In genomic region chr11:32324609-32325008, GRCm38 (mm10) we compare ENCODE assay signal across 8 mouse cellular contexts. TPM values are rescaled to one million over a fixed set of nuclear protein-coding genes. Genes with fewer than 3 reads are reported as not detected.
DNase-seq lines count a peak whose midpoint lies in the region; ATAC-seq lines count a peak whose summit lies in the region.

No protein-coding gene starts in this region.

- DNase-seq in R1 (ENCODE audit: low read depth, low spot score): peak; percentile 84
- DNase-seq in cerebellum, postnatal 25 days: peak; percentile 90 to 93
- DNase-seq in frontal cortex, postnatal 36 days (ENCODE audit: low spot score in 2 of 2): peak; percentile 84 to 91
- DNase-seq in left cerebral cortex, adult 11 months (ENCODE audit: low spot score): peak; percentile 67
- DNase-seq in lung, postnatal 4 days: peak; percentile 83 to 87
- peak; percentile 91 for DNase-seq in retina, postnatal 1 day
- peak; percentile 56 to 90 for DNase-seq in urinary bladder, adult 18-20 months (ENCODE audit: low spot score in 2 of 2)

- WGBS in hindbrain, embryonic 15.5 days: 8% methylated on average over 15 of the region's 15 CpGs

- no peak overlapping the region for H3K9ac ChIP-seq in hindbrain, embryonic 15.5 days

- H3K9me3 ChIP-seq in hindbrain, embryonic 15.5 days: no peaks in the 10 kb centered on the region

- H3K27ac ChIP-seq in hindbrain, embryonic 15.5 days (replicated peaks): no peak overlapping the region

- no peak overlapping the region for H3K4me3 ChIP-seq in hindbrain, embryonic 15.5 days

- no peaks in the 10 kb centered on the region for H3K36me3 ChIP-seq in hindbrain, embryonic 15.5 days

- peak; percentile 79; the same call in 1 of the 2 replicates for ATAC-seq in hindbrain, embryonic 15.5 days (ENCODE audit: low FRiP score, low read depth)

- no peaks in the 10 kb centered on the region for H3K27me3 ChIP-seq in hindbrain, embryonic 15.5 days

- 0 out of 2 replicates have a peak, but pooled peaks cover 5% of the 10 kb centered on the region for H3K4me1 ChIP-seq in hindbrain, embryonic 15.5 days (replicated peaks)

- peak overlapping the region; percentile 40; the same call in 1 of the 2 replicates for H3K4me2 ChIP-seq in hindbrain, embryonic 15.5 days

RNA-seq across cellular contexts. Expression of gene Sh3pxd2b, which starts 23.0 kb away (rescaled TPM):
- 20.8 and 21.1 TPM in 2 replicates for polyA plus RNA-seq in hindbrain, embryonic 15.5 days (2015; fragmentation: Nextera tagmentation; extraction: Ambion mirVana)

RNA-seq across cellular contexts. Expression of gene Hbq1a, which starts 24.7 kb away (rescaled TPM):
- polyA plus RNA-seq in hindbrain, embryonic 15.5 days (2015; fragmentation: Nextera tagmentation; extraction: Ambion mirVana): 0.83 and 2.3 TPM in 2 replicates

RNA-seq across cellular contexts. Expression of gene Hba-a2, which starts 28.3 kb away (rescaled TPM):
- 6,860 and 8,722 TPM in 2 replicates for polyA plus RNA-seq in hindbrain, embryonic 15.5 days (2015; fragmentation: Nextera tagmentation; extraction: Ambion mirVana)

RNA-seq across cellular contexts. Expression of gene Hbq1b, which starts 37.8 kb away (rescaled TPM):
- polyA plus RNA-seq in hindbrain, embryonic 15.5 days (2015; fragmentation: Nextera tagmentation; extraction: Ambion mirVana): 0.51 and 0.95 TPM in 2 replicates

RNA-seq across cellular contexts. Expression of gene Hba-a1, which starts 41.3 kb away (rescaled TPM):
- polyA plus RNA-seq in hindbrain, embryonic 15.5 days (2015; fragmentation: Nextera tagmentation; extraction: Ambion mirVana): 2,663 and 3,254 TPM in 2 replicates
